ENCODE assay signal across 11 mouse cellular contexts in the genomic region with DNA sequence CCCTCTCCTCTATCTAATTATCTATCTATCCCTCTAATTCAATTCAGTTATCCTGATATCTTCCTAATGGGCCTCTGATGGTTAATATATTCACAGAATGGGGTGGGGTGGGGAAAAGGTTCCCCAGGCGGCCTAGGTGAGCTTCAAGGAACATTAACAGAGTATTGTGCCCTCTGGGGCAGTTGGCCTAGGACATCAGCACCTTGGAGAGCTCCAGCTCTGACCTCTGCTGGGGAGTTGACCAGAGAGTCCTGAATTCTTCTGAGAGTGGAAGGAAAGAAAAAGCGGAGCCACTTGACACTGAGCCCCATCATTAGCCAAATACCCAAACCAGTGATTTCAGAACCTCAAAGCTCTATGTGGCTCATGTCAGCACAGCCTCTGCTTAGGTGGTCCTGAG.
A peak's percentile ranks its signal among the peaks of the same experiment; 100 is the strongest.
DNase-seq lines count a peak whose midpoint lies in the region; ATAC-seq and TF ChIP-seq lines count a peak whose summit lies in the region.
"Had no signal": no experiment of that assay in that cellular context is flagged by ENCODE, and none has a peak within 500 bp of the region (broad histone marks: within the 10 kb centered on the region; RNA-seq: fewer than 3 reads in every experiment).

No protein-coding gene starts in this region.

- no peak for TF ChIP-seq CTCF in heart, postnatal 0 days (IDR thresholded peaks at IDR 0.05; ENCODE audit: low read depth)

- no peaks in the 10 kb centered on the region for H3K27me3 ChIP-seq in heart, postnatal 0 days (ENCODE audit: control insufficient read depth, insufficient read depth, low read length)
- H3K27me3 ChIP-seq: hindbrain, embryonic 15.5 days; midbrain, embryonic 15.5 days had no signal

- in situ Hi-C loops in ES-E14 (cut with MboI; ENCODE audit: low sequenced_read_pairs in 2 of 2, unreplicated experiment in 2 of 2): no loop called here

- intact Hi-C loops in gastrocnemius, postnatal 14 days (cut with DNase I; ENCODE audit: low total_unique reads): no loop called here

- WGBS in heart, postnatal 0 days: 38% methylated on average over 2 of the region's 2 CpGs

- H3K27ac ChIP-seq in ES-E14 (ENCODE audit: insufficient read depth, low read depth, low read length, poor library complexity, severe bottlenecking): no peak overlapping the region
- no peak overlapping the region for H3K27ac ChIP-seq in heart, postnatal 0 days (ENCODE audit: low read depth)
- H3K27ac ChIP-seq: hindbrain, embryonic 15.5 days; midbrain, embryonic 15.5 days had no signal

- H3K9me3 ChIP-seq in ES-E14 (ENCODE audit: control insufficient read depth, insufficient read depth, low read depth, low read length): no peaks in the 10 kb centered on the region
- no peaks in the 10 kb centered on the region for H3K9me3 ChIP-seq in heart, postnatal 0 days (replicated peaks; ENCODE audit: control insufficient read depth, low read length)
- H3K9me3 ChIP-seq: hindbrain, embryonic 15.5 days; midbrain, embryonic 15.5 days had no signal

- TF ChIP-seq EP300 in heart, postnatal 0 days (IDR thresholded peaks at IDR 0.05; ENCODE audit: low read depth): no peak

- no peak overlapping the region for H3K9ac ChIP-seq in ES-E14 (ENCODE audit: insufficient read depth, low read depth, low read length, poor library complexity, severe bottlenecking)
- no peak overlapping the region for H3K9ac ChIP-seq in heart, postnatal 0 days (replicated peaks; ENCODE audit: low read depth, low read length)
- H3K9ac ChIP-seq: hindbrain, embryonic 15.5 days; midbrain, embryonic 15.5 days had no signal

- peak; percentile 15 for DNase-seq in gastrocnemius, postnatal 14 days
- DNase-seq in gastrocnemius, adult 18-20 months (ENCODE audit: low spot score): no peak
- peak; percentile 54 for DNase-seq in ES-E14 (ENCODE audit: low read depth, low spot score)
- no peak for DNase-seq in heart, postnatal 0 days (ENCODE audit: low spot score)
- DNase-seq in lung, postnatal 14 days: peak; percentile 62
- no peak for DNase-seq in cerebellum, postnatal 10 days
- DNase-seq in left cerebral cortex, adult 8-10 months (ENCODE audit: low spot score in 2 of 2): no peak
- no peak for DNase-seq in urinary bladder, adult 2 months (ENCODE audit: low spot score)
- DNase-seq: cerebellum, adult 8-10 months had no signal

- H3K4me1 ChIP-seq in ES-E14 (ENCODE audit: control insufficient read depth in 2 of 2, insufficient read depth in 2 of 2, low read length in 2 of 2, poor library complexity in 1 of 2): peaks cover 0 to 5% of the 10 kb centered on the region in 2 experiments; a peak in 1 of 4 replicates
- 0 out of 2 replicates have a peak, but pooled peaks cover 8% of the 10 kb centered on the region for H3K4me1 ChIP-seq in heart, postnatal 0 days (ENCODE audit: control insufficient read depth, insufficient read depth)
- H3K4me1 ChIP-seq: midbrain, embryonic 15.5 days had no signal

- peak; percentile 53; the same call in 1 of the 2 replicates for ATAC-seq in heart, postnatal 0 days (ENCODE audit: insufficient read depth, low read depth)
- ATAC-seq: midbrain, embryonic 15.5 days had no signal

- H3K4me2 ChIP-seq in heart, postnatal 0 days (ENCODE audit: low read depth, low read length): no peak overlapping the region
- H3K4me2 ChIP-seq: hindbrain, embryonic 15.5 days; midbrain, embryonic 15.5 days had no signal

- no peak overlapping the region for H3K4me3 ChIP-seq in ES-E14 (ENCODE audit: insufficient read depth in 1 of 2, low read depth in 1 of 2, low read length in 2 of 2, poor library complexity in 1 of 2, severe bottlenecking in 1 of 2)
- H3K4me3 ChIP-seq in heart, postnatal 0 days (ENCODE audit: low read depth, low read length): no peak overlapping the region
- H3K4me3 ChIP-seq: hindbrain, embryonic 15.5 days; midbrain, embryonic 15.5 days had no signal

- H3K36me3 ChIP-seq in ES-E14 (ENCODE audit: control insufficient read depth, insufficient read depth, low read length, poor library complexity, severe bottlenecking): no peaks in the 10 kb centered on the region
- no peaks in the 10 kb centered on the region for H3K36me3 ChIP-seq in heart, postnatal 0 days (replicated peaks; ENCODE audit: control insufficient read depth, insufficient read depth, low read length)
- H3K36me3 ChIP-seq: hindbrain, embryonic 15.5 days; midbrain, embryonic 15.5 days had no signal

TF ChIP-seq in ES-E14, 5 proteins besides CTCF, POLR2A, EP300 and RAD21:
- no peak for TF ChIP-seq ZNF384 (IDR thresholded peaks at IDR 0.05; ENCODE audit: low read depth, low read length)
- no peak for TF ChIP-seq CHD2 (IDR thresholded peaks at IDR 0.05; ENCODE audit: low read depth, low read length)
- TF ChIP-seq ZC3H11A (IDR thresholded peaks at IDR 0.05; ENCODE audit: borderline replicate concordance, low read depth, low read length): no peak
- no peak for TF ChIP-seq MAFK (IDR thresholded peaks at IDR 0.05; ENCODE audit: insufficient read depth, low read depth, low read length)
- TF ChIP-seq HCFC1 (IDR thresholded peaks at IDR 0.05; ENCODE audit: borderline replicate concordance, insufficient read depth, low read length): no peak
TF ChIP-seq in ES-E14: peak in this region for 0.

Comparison
In these comparisons a context has a peak if more than half of its experiments do, and no peak if none do; other contexts are left out.
1. DNase-seq: peak in gastrocnemius, postnatal 14 days (single experiment), ES-E14 (single experiment) and lung, postnatal 14 days (single experiment); none in gastrocnemius, adult 18-20 months (single experiment), heart, postnatal 0 days (single experiment), cerebellum, postnatal 10 days (0 of 2), left cerebral cortex, adult 8-10 months (0 of 2) and urinary bladder, adult 2 months (single experiment).